Mouse (Mus musculus): ENCODE data around the gene Stat4. TPM values are rescaled to one million over a fixed set of nuclear protein-coding genes. Genes with fewer than 3 reads are reported as not detected.

Stat4 gene
- polyA plus RNA-seq, 1 experiment: 5.3 TPM

DNA sequence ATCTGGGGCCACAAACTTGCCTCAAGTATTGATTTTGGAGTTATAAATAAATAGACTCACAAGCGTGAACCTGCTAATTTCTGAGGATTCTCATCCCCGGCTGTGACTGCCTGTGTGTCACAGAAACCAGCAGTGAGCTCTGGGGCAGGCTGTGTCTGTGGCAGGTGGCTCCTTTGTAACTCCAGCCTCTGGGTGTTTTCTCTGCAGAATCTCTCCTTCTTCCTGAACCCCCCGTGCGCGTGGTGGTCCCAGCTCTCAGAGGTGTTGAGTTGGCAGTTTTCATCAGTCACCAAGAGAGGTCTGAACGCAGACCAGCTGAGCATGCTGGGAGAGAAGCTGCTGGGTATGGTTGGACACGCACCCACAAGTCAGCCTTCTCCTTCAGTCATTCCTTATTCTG is 161.7 kb downstream of the Stat4 start:
- no peaks in the 10 kb centered on the region for H3K9me3 ChIP-seq (replicated peaks; ENCODE audit: control insufficient read depth, insufficient read depth, low read length, poor library complexity, severe bottlenecking)
- no peaks in the 10 kb centered on the region for H3K36me3 ChIP-seq (ENCODE audit: control insufficient read depth, insufficient read depth, low read length, poor library complexity, severe bottlenecking)
- no peak overlapping the region for H3K27ac ChIP-seq (ENCODE audit: insufficient read depth, low read length)
- H3K9ac ChIP-seq (ENCODE audit: low read depth, poor library complexity, severe bottlenecking): no peak overlapping the region
- H3K27me3 ChIP-seq (ENCODE audit: control insufficient read depth, insufficient read depth, low read length, poor library complexity, severe bottlenecking): no peaks in the 10 kb centered on the region
- H3K4me1 ChIP-seq (ENCODE audit: control insufficient read depth, insufficient read depth, low read length): no peaks in the 10 kb centered on the region
- TF ChIP-seq POLR2A (IDR thresholded peaks at IDR 0.05; ENCODE audit: insufficient read depth, low read length): no peak
- no peak for TF ChIP-seq CTCF (IDR thresholded peaks at IDR 0.05; ENCODE audit: low read depth, low read length)
- TF ChIP-seq EP300 (IDR thresholded peaks at IDR 0.05; ENCODE audit: insufficient read depth, low read depth, low read length): no peak
- no peak overlapping the region for H3K4me3 ChIP-seq (ENCODE audit: low read depth, low read length)

DNA sequence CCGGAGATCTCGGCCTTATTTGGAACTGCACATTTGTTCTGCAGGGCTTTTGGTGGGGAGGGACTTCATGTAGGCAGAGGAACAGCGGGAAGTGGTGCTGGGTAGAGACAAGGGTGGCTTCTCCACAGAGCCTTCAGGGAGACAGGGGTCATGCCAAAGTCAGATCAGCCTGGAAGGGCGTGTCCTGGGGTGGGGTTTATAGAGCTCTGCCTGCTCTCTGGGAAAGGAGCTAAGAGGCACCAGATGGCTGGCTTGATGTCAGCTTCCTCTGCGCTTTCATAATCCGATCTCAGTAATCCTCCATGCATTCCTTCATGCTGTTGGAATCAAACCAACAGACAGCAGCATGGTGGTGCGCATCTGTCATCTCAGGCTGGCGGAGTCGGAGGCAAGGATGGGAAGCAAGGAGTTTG is 163.0 kb downstream of the Stat4 start:
- Histone ChIP-seq H3K36me3 (ENCODE audit: control insufficient read depth, insufficient read depth, low read length, poor library complexity, severe bottlenecking) (no peaks in the 10 kb centered on the region), H3K27me3 (ENCODE audit: control insufficient read depth, insufficient read depth, low read length, poor library complexity, severe bottlenecking) (no peaks in the 10 kb centered on the region), H3K27ac (ENCODE audit: insufficient read depth, low read length) (no peak overlapping the region), H3K9ac (ENCODE audit: low read depth, poor library complexity, severe bottlenecking) (no peak overlapping the region), H3K9me3 (replicated peaks; ENCODE audit: control insufficient read depth, insufficient read depth, low read length, poor library complexity, severe bottlenecking) (no peaks in the 10 kb centered on the region), H3K4me1 (ENCODE audit: control insufficient read depth, insufficient read depth, low read length) (no peaks in the 10 kb centered on the region), H3K4me3 (ENCODE audit: low read depth, low read length) (no peak overlapping the region)
- TF ChIP-seq EP300 (IDR thresholded peaks at IDR 0.05; ENCODE audit: insufficient read depth, low read depth, low read length) (peak; percentile 71; the same call in 1 of the 2 replicates), POLR2A (IDR thresholded peaks at IDR 0.05; ENCODE audit: insufficient read depth, low read length) (no peak), CTCF (IDR thresholded peaks at IDR 0.05; ENCODE audit: low read depth, low read length) (no peak)

DNA sequence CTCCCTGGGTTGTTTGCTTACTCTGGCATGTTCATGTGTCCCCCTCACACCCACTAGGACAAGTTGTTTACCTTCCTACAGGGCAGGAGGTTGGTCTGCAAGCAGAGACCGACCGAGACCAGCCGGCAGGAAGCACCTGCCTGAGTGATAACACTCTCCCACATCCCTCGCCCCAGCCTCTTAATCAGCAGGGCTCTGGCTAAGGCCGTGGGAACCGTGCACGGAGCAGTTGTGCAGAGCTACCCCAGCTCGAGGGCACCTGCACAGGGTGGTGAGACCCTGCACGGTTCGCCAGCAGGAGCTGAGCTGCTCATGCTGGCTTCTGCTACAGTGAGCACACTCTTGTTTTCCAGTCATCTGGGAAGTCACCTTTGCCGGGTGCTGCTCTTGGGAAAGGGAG is 163.7 kb downstream of the Stat4 start:
- H3K27ac ChIP-seq (ENCODE audit: insufficient read depth, low read length): no peak overlapping the region
- no peak for TF ChIP-seq POLR2A (IDR thresholded peaks at IDR 0.05; ENCODE audit: insufficient read depth, low read length)

DNA sequence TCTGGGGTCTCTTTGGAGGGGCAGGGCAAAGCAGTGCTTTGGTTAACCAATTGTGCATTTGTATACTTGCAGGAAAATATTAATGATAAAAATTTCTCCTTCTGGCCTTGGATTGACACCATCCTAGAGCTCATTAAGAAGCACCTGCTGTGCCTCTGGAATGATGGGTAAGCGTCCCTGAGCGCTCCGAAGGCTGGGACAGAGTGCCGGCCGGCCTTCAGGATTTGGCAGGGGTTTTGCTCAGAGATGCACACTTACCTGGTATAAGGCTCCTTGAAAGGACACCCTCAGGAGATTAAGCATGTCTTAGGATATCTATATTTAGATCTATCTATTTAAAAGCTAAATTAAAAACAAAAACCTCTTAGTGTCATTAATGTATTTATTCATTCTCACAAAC is 164.2 kb downstream of the Stat4 start:
- no peak overlapping the region for H3K4me3 ChIP-seq (ENCODE audit: low read depth, low read length)
- no peaks in the 10 kb centered on the region for H3K4me1 ChIP-seq (ENCODE audit: control insufficient read depth, insufficient read depth, low read length)
- no peaks in the 10 kb centered on the region for H3K9me3 ChIP-seq (replicated peaks; ENCODE audit: control insufficient read depth, insufficient read depth, low read length, poor library complexity, severe bottlenecking)
- H3K36me3 ChIP-seq (ENCODE audit: control insufficient read depth, insufficient read depth, low read length, poor library complexity, severe bottlenecking): no peaks in the 10 kb centered on the region
- H3K9ac ChIP-seq (ENCODE audit: low read depth, poor library complexity, severe bottlenecking): no peak overlapping the region
- H3K27ac ChIP-seq (ENCODE audit: insufficient read depth, low read length): no peak overlapping the region
- no peaks in the 10 kb centered on the region for H3K27me3 ChIP-seq (ENCODE audit: control insufficient read depth, insufficient read depth, low read length, poor library complexity, severe bottlenecking)
- TF ChIP-seq POLR2A (IDR thresholded peaks at IDR 0.05; ENCODE audit: insufficient read depth, low read length): no peak
- TF ChIP-seq EP300 (IDR thresholded peaks at IDR 0.05; ENCODE audit: insufficient read depth, low read depth, low read length): no peak
- TF ChIP-seq CTCF (IDR thresholded peaks at IDR 0.05; ENCODE audit: low read depth, low read length): no peak

More for the DNA sequence above, 163.7 kb downstream of the Stat4 start:
- H3K27me3 ChIP-seq (ENCODE audit: control insufficient read depth, insufficient read depth, low read length, poor library complexity, severe bottlenecking): no peaks in the 10 kb centered on the region
- H3K9me3 ChIP-seq (replicated peaks; ENCODE audit: control insufficient read depth, insufficient read depth, low read length, poor library complexity, severe bottlenecking): no peaks in the 10 kb centered on the region
- H3K4me3 ChIP-seq (ENCODE audit: low read depth, low read length): no peak overlapping the region
- H3K36me3 ChIP-seq (ENCODE audit: control insufficient read depth, insufficient read depth, low read length, poor library complexity, severe bottlenecking): no peaks in the 10 kb centered on the region
- no peak overlapping the region for H3K9ac ChIP-seq (ENCODE audit: low read depth, poor library complexity, severe bottlenecking)
- H3K4me1 ChIP-seq (ENCODE audit: control insufficient read depth, insufficient read depth, low read length): no peaks in the 10 kb centered on the region

DNA sequence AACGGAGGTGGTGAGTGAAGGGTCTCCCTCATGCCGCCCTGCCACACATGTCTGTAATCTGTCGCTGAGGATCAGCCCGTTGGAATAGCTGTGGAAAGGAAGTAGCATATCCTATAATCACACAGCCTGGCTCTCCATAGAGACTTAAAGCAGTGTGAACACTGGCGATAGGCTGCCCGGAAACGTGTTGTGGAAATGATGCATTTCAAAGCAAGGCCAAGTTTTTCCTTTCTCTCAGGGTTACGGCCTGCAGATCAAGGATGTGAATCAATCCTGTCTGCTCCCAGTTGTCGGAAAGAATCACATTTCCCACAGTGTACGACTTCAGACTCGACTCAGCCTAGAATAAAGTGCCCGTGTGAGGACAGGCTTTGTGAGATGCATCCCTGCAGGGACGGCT is 165.4 kb downstream of the Stat4 start:
- H3K27ac ChIP-seq (ENCODE audit: insufficient read depth, low read length): no peak overlapping the region
- no peak overlapping the region for H3K9ac ChIP-seq (ENCODE audit: low read depth, poor library complexity, severe bottlenecking)
- no peak for TF ChIP-seq POLR2A (IDR thresholded peaks at IDR 0.05; ENCODE audit: insufficient read depth, low read length)
- TF ChIP-seq CTCF (IDR thresholded peaks at IDR 0.05; ENCODE audit: low read depth, low read length): no peak
- TF ChIP-seq EP300 (IDR thresholded peaks at IDR 0.05; ENCODE audit: insufficient read depth, low read depth, low read length): no peak
- H3K4me1 ChIP-seq (ENCODE audit: control insufficient read depth, insufficient read depth, low read length): no peaks in the 10 kb centered on the region
- H3K27me3 ChIP-seq (ENCODE audit: control insufficient read depth, insufficient read depth, low read length, poor library complexity, severe bottlenecking): no peaks in the 10 kb centered on the region
- no peaks in the 10 kb centered on the region for H3K36me3 ChIP-seq (ENCODE audit: control insufficient read depth, insufficient read depth, low read length, poor library complexity, severe bottlenecking)
- no peaks in the 10 kb centered on the region for H3K9me3 ChIP-seq (replicated peaks; ENCODE audit: control insufficient read depth, insufficient read depth, low read length, poor library complexity, severe bottlenecking)
- no peak overlapping the region for H3K4me3 ChIP-seq (ENCODE audit: low read depth, low read length)

DNA sequence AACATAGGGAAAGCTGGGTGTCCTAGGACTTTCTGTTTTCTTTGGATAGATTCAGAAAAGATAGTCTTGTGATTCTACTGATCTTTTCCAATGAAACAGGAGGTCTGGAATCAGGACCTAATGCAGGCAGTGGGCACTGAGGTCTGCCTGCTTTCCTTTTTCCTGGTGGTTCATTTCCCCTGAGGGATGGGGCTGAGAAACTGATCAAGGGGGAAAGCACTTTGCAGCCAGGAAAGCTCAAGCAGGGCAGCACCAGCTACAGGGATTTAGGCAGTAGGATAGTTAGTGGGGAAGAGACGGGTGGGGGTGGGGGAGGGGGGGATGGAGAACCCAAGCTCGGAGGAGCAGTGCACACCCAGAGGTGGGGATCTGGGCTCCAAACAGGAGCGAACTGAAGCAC is 166.0 kb downstream of the Stat4 start:
- Histone ChIP-seq H3K27ac (ENCODE audit: insufficient read depth, low read length) (no peak overlapping the region), H3K4me1 (ENCODE audit: control insufficient read depth, insufficient read depth, low read length) (no peaks in the 10 kb centered on the region), H3K4me3 (ENCODE audit: low read depth, low read length) (no peak overlapping the region), H3K9me3 (replicated peaks; ENCODE audit: control insufficient read depth, insufficient read depth, low read length, poor library complexity, severe bottlenecking) (no peaks in the 10 kb centered on the region), H3K27me3 (ENCODE audit: control insufficient read depth, insufficient read depth, low read length, poor library complexity, severe bottlenecking) (no peaks in the 10 kb centered on the region), H3K9ac (ENCODE audit: low read depth, poor library complexity, severe bottlenecking) (no peak overlapping the region), H3K36me3 (ENCODE audit: control insufficient read depth, insufficient read depth, low read length, poor library complexity, severe bottlenecking) (no peaks in the 10 kb centered on the region)
- no peak for TF ChIP-seq EP300 (IDR thresholded peaks at IDR 0.05; ENCODE audit: insufficient read depth, low read depth, low read length)
- no peak for TF ChIP-seq CTCF (IDR thresholded peaks at IDR 0.05; ENCODE audit: low read depth, low read length)
- TF ChIP-seq POLR2A (IDR thresholded peaks at IDR 0.05; ENCODE audit: insufficient read depth, low read length): no peak
